In the genomic region with DNA sequence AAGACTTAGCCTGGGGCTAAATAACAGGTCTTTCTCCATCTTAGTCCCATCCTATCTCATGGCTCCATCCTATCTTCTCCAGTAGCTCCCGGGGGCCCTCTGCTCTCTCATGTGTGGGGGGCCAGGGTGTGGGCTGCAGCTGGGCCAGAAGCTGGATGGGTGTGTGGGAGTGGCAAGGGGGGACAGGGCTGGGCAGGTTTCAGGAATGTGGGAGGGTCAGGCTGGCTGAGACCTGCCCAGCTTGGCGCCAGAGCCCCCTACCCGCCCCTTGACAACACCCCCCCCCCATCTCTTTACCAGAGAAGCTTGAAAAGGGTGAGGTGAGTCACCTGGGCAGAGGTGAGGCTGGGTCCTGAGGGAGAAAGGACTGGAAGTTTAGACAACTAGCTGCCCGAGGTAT, we compare ENCODE assay signal across 14 mouse cellular contexts. TPM values are rescaled to one million over a fixed set of nuclear protein-coding genes. Genes with fewer than 3 reads are reported as not detected.
A peak's percentile ranks its signal among the peaks of the same experiment; 100 is the strongest.
DNase-seq lines count a peak whose midpoint lies in the region; ATAC-seq and TF ChIP-seq lines count a peak whose summit lies in the region.
"Had no signal": no experiment of that assay in that cellular context is flagged by ENCODE, and none has a peak within 500 bp of the region (broad histone marks: within the 10 kb centered on the region; RNA-seq: fewer than 3 reads in every experiment).

No protein-coding gene starts in this region.

- no peaks in the 10 kb centered on the region for H3K36me3 ChIP-seq in hindbrain, embryonic 12.5 days
- H3K36me3 ChIP-seq in hindbrain, postnatal 0 days (ENCODE audit: insufficient read depth, low read length) = no peaks in the 10 kb centered on the region
- H3K36me3 ChIP-seq in embryonic facial prominence, embryonic 15.5 days = peaks cover 20% of the 10 kb centered on the region
- H3K36me3 ChIP-seq in limb, embryonic 15.5 days = peaks cover 18% of the 10 kb centered on the region
- H3K36me3 ChIP-seq: G1E had no signal

- peaks cover 41% of the 10 kb centered on the region for H3K27me3 ChIP-seq in hindbrain, embryonic 12.5 days
- H3K27me3 ChIP-seq in hindbrain, postnatal 0 days (ENCODE audit: insufficient read depth, low read length) = peaks cover 16% of the 10 kb centered on the region; the same call in 1 of the 2 replicates
- no peaks in the 10 kb centered on the region for H3K27me3 ChIP-seq in embryonic facial prominence, embryonic 15.5 days
- no peaks in the 10 kb centered on the region for H3K27me3 ChIP-seq in limb, embryonic 15.5 days

- H3K4me1 ChIP-seq in hindbrain, embryonic 12.5 days = peaks cover 12% of the 10 kb centered on the region
- 0 out of 2 replicates have a peak, but pooled peaks cover 8% of the 10 kb centered on the region for H3K4me1 ChIP-seq in hindbrain, postnatal 0 days (ENCODE audit: insufficient read depth, low read length)
- H3K4me1 ChIP-seq in brown adipose tissue, adult 24 weeks (ENCODE audit: control insufficient read depth, insufficient read depth, insufficient read length, low read length) = peaks cover 26% of the 10 kb centered on the region
- peaks cover 29% of the 10 kb centered on the region for H3K4me1 ChIP-seq in embryonic facial prominence, embryonic 15.5 days
- H3K4me1 ChIP-seq in limb, embryonic 15.5 days = peaks cover 27% of the 10 kb centered on the region

- peak overlapping the region; percentile 17; the same call in 1 of the 2 replicates for H3K27ac ChIP-seq in hindbrain, embryonic 12.5 days
- H3K27ac ChIP-seq in hindbrain, postnatal 0 days = no peak overlapping the region
- H3K27ac ChIP-seq in brown adipose tissue, adult 24 weeks (replicated peaks; ENCODE audit: low read depth, low read length) = no peak overlapping the region
- H3K27ac ChIP-seq in embryonic facial prominence, embryonic 15.5 days (replicated peaks) = peak overlapping the region; percentile 74
- peak overlapping the region; percentile 55; the same call in 1 of the 2 replicates for H3K27ac ChIP-seq in limb, embryonic 15.5 days
- H3K27ac ChIP-seq: forebrain, embryonic 13.5 days; left cerebral cortex, adult 2 months; macrophage had no signal

- WGBS in hindbrain, embryonic 12.5 days = 25% methylated on average over 4 of the region's 4 CpGs
- 28% methylated on average over 4 of the region's 4 CpGs for WGBS in hindbrain, postnatal 0 days
- 23% methylated on average over 4 of the region's 4 CpGs for WGBS in embryonic facial prominence, embryonic 15.5 days
- WGBS in limb, embryonic 15.5 days = 18% methylated on average over 4 of the region's 4 CpGs

- no peak overlapping the region for H3K9ac ChIP-seq in hindbrain, embryonic 12.5 days
- no peak overlapping the region for H3K9ac ChIP-seq in hindbrain, postnatal 0 days (replicated peaks; ENCODE audit: low read length)
- H3K9ac ChIP-seq in embryonic facial prominence, embryonic 15.5 days = 0 out of 2 replicates have a peak overlapping the region, but pooled peaks have one; percentile 37
- H3K9ac ChIP-seq in limb, embryonic 15.5 days = no peak overlapping the region
- H3K9ac ChIP-seq: forebrain, embryonic 13.5 days had no signal

- DNase-seq in hindbrain, postnatal 0 days (ENCODE audit: low spot score) = no peak
- DNase-seq in testis, postnatal 14 days (ENCODE audit: low spot score) = no peak
- DNase-seq in testis, postnatal 10 days (ENCODE audit: low spot score) = no peak
- DNase-seq in adrenal gland, adult 2 months = no peak
- DNase-seq: cerebellum, adult 9-10 months had no signal

- no peak overlapping the region for H3K4me3 ChIP-seq in hindbrain, embryonic 12.5 days
- no peak overlapping the region for H3K4me3 ChIP-seq in hindbrain, postnatal 0 days (ENCODE audit: low read length)
- H3K4me3 ChIP-seq in brown adipose tissue, adult 24 weeks (ENCODE audit: insufficient read depth, low read depth, low read length) = peak overlapping the region; percentile 65
- H3K4me3 ChIP-seq in embryonic facial prominence, embryonic 15.5 days (replicated peaks) = peak overlapping the region; percentile 46
- H3K4me3 ChIP-seq in limb, embryonic 15.5 days = peak overlapping the region; percentile 47

- peak overlapping the region; percentile 8; the same call in 1 of the 2 replicates for H3K4me2 ChIP-seq in hindbrain, embryonic 12.5 days (replicated peaks)
- H3K4me2 ChIP-seq in hindbrain, postnatal 0 days (ENCODE audit: low read depth, low read length) = no peak overlapping the region; the same call in 1 of the 2 replicates
- H3K4me2 ChIP-seq in embryonic facial prominence, embryonic 15.5 days (replicated peaks) = peak overlapping the region; percentile 65
- peak overlapping the region; percentile 78 for H3K4me2 ChIP-seq in limb, embryonic 15.5 days

- no peak for ATAC-seq in hindbrain, embryonic 12.5 days (ENCODE audit: low FRiP score)
- no peak for ATAC-seq in hindbrain, postnatal 0 days
- peak; percentile 39 for ATAC-seq in embryonic facial prominence, embryonic 15.5 days (ENCODE audit: insufficient number of reproducible peaks, low FRiP score, low TSS enrichment, low read depth)
- no peak for ATAC-seq in limb, embryonic 15.5 days (ENCODE audit: insufficient number of reproducible peaks, low FRiP score, low TSS enrichment, low read depth)
- ATAC-seq: forebrain, embryonic 13.5 days had no signal

- TF ChIP-seq CTCF in hindbrain, postnatal 0 days (IDR thresholded peaks at IDR 0.05; ENCODE audit: low read depth) = no peak

- no peaks in the 10 kb centered on the region for H3K9me3 ChIP-seq in hindbrain, embryonic 12.5 days (replicated peaks)
- H3K9me3 ChIP-seq in hindbrain, postnatal 0 days (ENCODE audit: low read length) = no peaks in the 10 kb centered on the region
- H3K9me3 ChIP-seq in embryonic facial prominence, embryonic 15.5 days (replicated peaks) = no peaks in the 10 kb centered on the region
- H3K9me3 ChIP-seq in limb, embryonic 15.5 days = no peaks in the 10 kb centered on the region
- H3K9me3 ChIP-seq: forebrain, embryonic 13.5 days; G1E had no signal

RNA-seq across cellular contexts. Expression of a gene that starts 1.8 kb away (rescaled TPM):
- 21.0 and 25.1 TPM in 2 replicates for polyA plus RNA-seq in hindbrain, embryonic 12.5 days (2016; fragmentation: Nextera tagmentation; extraction: Ambion mirVana)
- 43.2 and 50.7 TPM in 2 replicates for total RNA-seq in hindbrain, postnatal 0 days (2014; rRNA removed)
- polyA plus RNA-seq in hindbrain, postnatal 0 days (2015; fragmentation: Nextera tagmentation; extraction: Ambion mirVana) = 29.0 and 30.7 TPM in 2 replicates
- polyA plus RNA-seq in brown adipose tissue, adult 24 weeks (2012; ENCODE audit: insufficient read depth, insufficient read length, missing spikeins) = 7.6 and 20.8 TPM in 2 replicates
- polyA plus RNA-seq in embryonic facial prominence, embryonic 15.5 days (2015; fragmentation: Nextera tagmentation; extraction: Ambion mirVana) = 158 and 163 TPM in 2 replicates
- 120 and 150 TPM in 2 replicates for polyA plus RNA-seq in limb, embryonic 15.5 days (2015; fragmentation: Nextera tagmentation; extraction: Ambion mirVana)
- total RNA-seq in adrenal gland, adult 2 months (2021) = 10 to 100 TPM; 35.9 to 61.1 TPM
- polyA plus RNA-seq in adrenal gland, adult 2 months (2012; rRNA removed) = 103 and 108 TPM in 2 replicates
- total RNA-seq: neutrophil, adult 5-6 weeks had no signal
- polyA plus RNA-seq: G1E had no signal

RNA-seq across cellular contexts. Expression of a gene that starts 18.7 kb away (rescaled TPM):
- polyA plus RNA-seq in hindbrain, embryonic 12.5 days (2016; fragmentation: Nextera tagmentation; extraction: Ambion mirVana) = 60.8 and 67.1 TPM in 2 replicates
- 68.9 and 76.5 TPM in 2 replicates for total RNA-seq in hindbrain, postnatal 0 days (2014; rRNA removed)
- polyA plus RNA-seq in hindbrain, postnatal 0 days (2015; fragmentation: Nextera tagmentation; extraction: Ambion mirVana) = 55.6 and 57.5 TPM in 2 replicates
- polyA plus RNA-seq in brown adipose tissue, adult 24 weeks (2012; ENCODE audit: insufficient read depth, insufficient read length, missing spikeins) = 36.0 and 38.3 TPM in 2 replicates
- 79.6 and 86.6 TPM in 2 replicates for polyA plus RNA-seq in embryonic facial prominence, embryonic 15.5 days (2015; fragmentation: Nextera tagmentation; extraction: Ambion mirVana)
- polyA plus RNA-seq in limb, embryonic 15.5 days (2015; fragmentation: Nextera tagmentation; extraction: Ambion mirVana) = 84.5 and 85.1 TPM in 2 replicates
- 10 to 100 TPM; 76.9 to 98.1 TPM for total RNA-seq in adrenal gland, adult 2 months (2021)
- polyA plus RNA-seq in adrenal gland, adult 2 months (2012; rRNA removed) = 138 and 165 TPM in 2 replicates

RNA-seq across cellular contexts. Expression of a gene that starts 27.6 kb away (rescaled TPM):
- 1.0 and 1.3 TPM in 2 replicates for polyA plus RNA-seq in hindbrain, embryonic 12.5 days (2016; fragmentation: Nextera tagmentation; extraction: Ambion mirVana)
- not detected in 2 replicates for total RNA-seq in hindbrain, postnatal 0 days (2014; rRNA removed)
- 0.46 and 0.55 TPM in 2 replicates for polyA plus RNA-seq in hindbrain, postnatal 0 days (2015; fragmentation: Nextera tagmentation; extraction: Ambion mirVana)
- 1.6 TPM in 1 of 2 replicates, not detected in the other for polyA plus RNA-seq in brown adipose tissue, adult 24 weeks (2012; ENCODE audit: insufficient read depth, insufficient read length, missing spikeins)
- polyA plus RNA-seq in embryonic facial prominence, embryonic 15.5 days (2015; fragmentation: Nextera tagmentation; extraction: Ambion mirVana) = 13.2 and 17.2 TPM in 2 replicates
- polyA plus RNA-seq in limb, embryonic 15.5 days (2015; fragmentation: Nextera tagmentation; extraction: Ambion mirVana) = 14.6 and 15.2 TPM in 2 replicates
- not detected for total RNA-seq in adrenal gland, adult 2 months (2021)
- 0.60 TPM in 1 of 2 replicates, not detected in the other for polyA plus RNA-seq in adrenal gland, adult 2 months (2012; rRNA removed)
- total RNA-seq: G1E; left cerebral cortex, adult 2 months had no signal
- polyA plus RNA-seq: forebrain, embryonic 13.5 days; G1E; macrophage had no signal

RNA-seq across cellular contexts. Expression of a gene that starts 53.6 kb away (rescaled TPM):
- 1.1 and 2.1 TPM in 2 replicates for polyA plus RNA-seq in hindbrain, embryonic 12.5 days (2016; fragmentation: Nextera tagmentation; extraction: Ambion mirVana)
- 0.40 and 0.89 TPM in 2 replicates for total RNA-seq in hindbrain, postnatal 0 days (2014; rRNA removed)
- 0.66 and 1.1 TPM in 2 replicates for polyA plus RNA-seq in hindbrain, postnatal 0 days (2015; fragmentation: Nextera tagmentation; extraction: Ambion mirVana)
- 14.7 and 24.3 TPM in 2 replicates for polyA plus RNA-seq in brown adipose tissue, adult 24 weeks (2012; ENCODE audit: insufficient read depth, insufficient read length, missing spikeins)
- polyA plus RNA-seq in embryonic facial prominence, embryonic 15.5 days (2015; fragmentation: Nextera tagmentation; extraction: Ambion mirVana) = 4.7 and 6.9 TPM in 2 replicates
- polyA plus RNA-seq in limb, embryonic 15.5 days (2015; fragmentation: Nextera tagmentation; extraction: Ambion mirVana) = 3.9 and 4.4 TPM in 2 replicates
- total RNA-seq in adrenal gland, adult 2 months (2021) = 10 to 100 TPM; 26.7 to 34.1 TPM
- 155 and 161 TPM in 2 replicates for polyA plus RNA-seq in adrenal gland, adult 2 months (2012; rRNA removed)

RNA-seq across cellular contexts. Expression of a gene that starts 53.8 kb away (rescaled TPM):
- polyA plus RNA-seq in hindbrain, embryonic 12.5 days (2016; fragmentation: Nextera tagmentation; extraction: Ambion mirVana) = 136 and 138 TPM in 2 replicates
- 147 and 151 TPM in 2 replicates for total RNA-seq in hindbrain, postnatal 0 days (2014; rRNA removed)
- polyA plus RNA-seq in hindbrain, postnatal 0 days (2015; fragmentation: Nextera tagmentation; extraction: Ambion mirVana) = 172 and 173 TPM in 2 replicates
- polyA plus RNA-seq in brown adipose tissue, adult 24 weeks (2012; ENCODE audit: insufficient read depth, insufficient read length, missing spikeins) = 64.2 and 86.3 TPM in 2 replicates
- 146 and 148 TPM in 2 replicates for polyA plus RNA-seq in embryonic facial prominence, embryonic 15.5 days (2015; fragmentation: Nextera tagmentation; extraction: Ambion mirVana)
- polyA plus RNA-seq in limb, embryonic 15.5 days (2015; fragmentation: Nextera tagmentation; extraction: Ambion mirVana) = 129 and 139 TPM in 2 replicates
- total RNA-seq in adrenal gland, adult 2 months (2021) = 100 to 1,000 TPM; 115 to 143 TPM
- 164 and 165 TPM in 2 replicates for polyA plus RNA-seq in adrenal gland, adult 2 months (2012; rRNA removed)

Comparison
In these comparisons a context has a peak if more than half of its experiments do, and no peak if none do; other contexts are left out.
1. H3K27ac ChIP-seq: peak in hindbrain, embryonic 12.5 days (single experiment), embryonic facial prominence, embryonic 15.5 days (single experiment) and limb, embryonic 15.5 days (single experiment); none in hindbrain, postnatal 0 days (single experiment) and brown adipose tissue, adult 24 weeks (single experiment).
2. H3K4me3 ChIP-seq: peak in brown adipose tissue, adult 24 weeks (single experiment), embryonic facial prominence, embryonic 15.5 days (single experiment) and limb, embryonic 15.5 days (single experiment); none in hindbrain, embryonic 12.5 days (single experiment) and hindbrain, postnatal 0 days (single experiment).